Mouse (Mus musculus): ENCODE results near the gene Hcn1. TPM values are rescaled to one million over a fixed set of nuclear protein-coding genes. Genes with fewer than 3 reads are reported as not detected.

The Hcn1 gene
- polyA plus RNA-seq, 1 experiment from 2014 or later, result 0.57 TPM

DNA sequence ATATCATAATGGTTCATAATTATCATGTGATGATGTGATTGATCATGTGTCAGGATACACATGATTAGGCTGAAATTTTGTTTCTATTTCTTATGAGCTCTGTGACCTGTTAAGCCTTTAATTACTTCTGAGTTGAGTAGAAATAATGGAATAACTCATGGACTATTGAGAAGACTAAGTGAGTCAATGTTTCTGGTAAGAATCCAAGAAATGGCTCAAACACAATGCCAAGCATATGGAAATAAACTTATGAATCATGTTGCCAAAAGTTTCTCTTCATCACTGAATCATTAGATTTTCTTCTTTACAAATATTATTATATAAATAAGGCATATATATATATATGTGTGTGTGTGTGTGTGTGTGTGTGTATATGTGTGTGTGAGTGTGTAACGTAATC lies 69.7 kb downstream of the Hcn1 start:
- H3K4me3 ChIP-seq (ENCODE audit: low read depth, low read length), result no peak overlapping the region
- no peak overlapping the region for H3K9ac ChIP-seq (ENCODE audit: low read depth, low read length)
- WGBS, result 100% methylated on average over 1 of the region's 1 CpGs
- no peak for ATAC-seq
- no peaks in the 10 kb centered on the region for H3K36me3 ChIP-seq (ENCODE audit: control insufficient read depth, insufficient read depth, low read length)
- H3K9me3 ChIP-seq (replicated peaks; ENCODE audit: control insufficient read depth, low read length, poor library complexity, severe bottlenecking), result no peaks in the 10 kb centered on the region
- H3K4me2 ChIP-seq (ENCODE audit: low read length), result no peak overlapping the region
- no peaks in the 10 kb centered on the region for H3K27me3 ChIP-seq (ENCODE audit: control insufficient read depth, insufficient read depth, low read depth, low read length)
- H3K4me1 ChIP-seq (ENCODE audit: control insufficient read depth, insufficient read depth, low read length), result no peaks in the 10 kb centered on the region
- H3K27ac ChIP-seq (ENCODE audit: low read length), result no peak overlapping the region

DNA sequence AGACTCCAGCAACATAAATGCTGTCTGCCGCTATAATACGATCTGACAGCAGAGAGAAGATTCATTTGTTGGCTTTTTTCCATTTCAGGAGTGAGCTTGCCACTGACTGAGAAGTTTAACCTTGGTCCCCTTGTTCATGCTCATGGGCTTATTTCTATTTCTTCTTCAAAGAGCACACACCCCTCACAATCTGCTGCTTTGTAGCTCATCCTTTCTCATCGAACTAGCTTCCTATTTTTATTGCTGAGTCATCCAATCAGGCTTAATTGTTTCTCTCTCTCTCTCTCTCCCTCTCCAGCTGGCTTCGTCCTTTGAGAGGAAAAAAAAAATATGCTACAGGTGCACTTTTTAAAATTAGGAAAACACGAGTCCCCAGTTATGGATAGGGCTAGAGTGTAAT lies 74.3 kb downstream of the Hcn1 start:
- 84% methylated on average over 5 of the region's 5 CpGs for WGBS
- H3K9me3 ChIP-seq (replicated peaks; ENCODE audit: control insufficient read depth, low read length, poor library complexity, severe bottlenecking), result no peaks in the 10 kb centered on the region
- no peak for ATAC-seq
- no peak overlapping the region for H3K4me3 ChIP-seq (ENCODE audit: low read depth, low read length)
- H3K4me1 ChIP-seq (ENCODE audit: control insufficient read depth, insufficient read depth, low read length), result no peaks in the 10 kb centered on the region
- H3K27me3 ChIP-seq (ENCODE audit: control insufficient read depth, insufficient read depth, low read depth, low read length), result no peaks in the 10 kb centered on the region
- H3K9ac ChIP-seq (ENCODE audit: low read depth, low read length), result no peak overlapping the region
- H3K27ac ChIP-seq (ENCODE audit: low read length), result no peak overlapping the region
- H3K36me3 ChIP-seq (ENCODE audit: control insufficient read depth, insufficient read depth, low read length), result no peaks in the 10 kb centered on the region
- no peak overlapping the region for H3K4me2 ChIP-seq (ENCODE audit: low read length)

DNA sequence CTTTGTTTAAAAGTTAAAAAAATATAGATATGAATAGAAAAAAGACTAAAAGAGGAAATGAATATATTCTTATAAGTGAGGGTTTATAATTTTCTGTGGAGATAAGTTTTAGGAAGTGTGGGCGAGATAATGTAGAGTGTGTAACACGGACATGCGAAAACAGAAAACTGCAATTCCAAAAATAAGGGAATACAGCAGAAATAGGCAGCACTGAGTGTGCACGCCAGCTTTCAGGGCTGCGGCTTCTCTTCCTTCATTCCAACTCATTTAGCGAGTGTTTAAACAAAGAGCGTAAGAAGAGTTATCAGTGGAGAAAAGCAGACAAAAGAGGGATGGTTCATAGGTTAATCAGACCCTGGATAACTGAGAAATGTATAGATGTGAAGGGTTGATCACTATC lies 85.5 kb downstream of the Hcn1 start:
- 95% methylated on average over 7 of the region's 7 CpGs for WGBS
- Histone ChIP-seq H3K27ac (ENCODE audit: low read length) (no peak overlapping the region), H3K9ac (ENCODE audit: low read depth, low read length) (no peak overlapping the region), H3K27me3 (ENCODE audit: control insufficient read depth, insufficient read depth, low read depth, low read length) (no peaks in the 10 kb centered on the region), H3K36me3 (ENCODE audit: control insufficient read depth, insufficient read depth, low read length) (no peaks in the 10 kb centered on the region), H3K4me2 (ENCODE audit: low read length) (no peak overlapping the region), H3K4me1 (ENCODE audit: control insufficient read depth, insufficient read depth, low read length) (no peaks in the 10 kb centered on the region), H3K9me3 (replicated peaks; ENCODE audit: control insufficient read depth, low read length, poor library complexity, severe bottlenecking) (no peaks in the 10 kb centered on the region), H3K4me3 (ENCODE audit: low read depth, low read length) (no peak overlapping the region)
- ATAC-seq, result no peak

DNA sequence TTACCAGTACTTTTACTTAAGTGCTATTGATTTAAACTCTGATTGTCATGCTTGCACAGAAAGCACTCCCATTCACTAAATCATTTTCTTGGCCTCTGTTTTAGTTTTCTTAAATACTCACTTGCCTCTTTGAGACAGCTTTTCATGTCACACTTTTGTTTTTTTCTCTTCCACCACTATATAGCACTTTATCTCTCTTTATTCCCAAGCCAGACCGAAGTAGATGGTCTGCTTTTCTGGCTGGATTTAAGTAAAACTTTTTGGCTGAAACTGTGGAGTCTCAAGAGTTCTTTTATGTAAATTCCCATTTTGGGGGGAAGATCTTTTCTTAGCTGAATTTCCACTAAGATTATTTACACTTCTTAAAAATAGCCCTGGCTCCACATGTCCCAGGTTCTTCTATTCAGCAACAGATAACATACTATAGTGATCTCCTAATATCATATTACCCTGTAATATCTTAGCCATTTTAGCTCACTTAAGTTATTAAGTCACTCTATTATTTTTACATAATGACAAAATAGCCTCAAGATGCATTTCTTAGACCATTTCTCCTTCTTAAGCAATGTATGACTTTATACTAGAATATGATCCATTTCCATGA lies 92.7 kb downstream of the Hcn1 start:
- ATAC-seq, result no peak
- H3K27me3 ChIP-seq (ENCODE audit: control insufficient read depth, insufficient read depth, low read depth, low read length), result no peaks in the 10 kb centered on the region
- no peaks in the 10 kb centered on the region for H3K4me1 ChIP-seq (ENCODE audit: control insufficient read depth, insufficient read depth, low read length)
- H3K27ac ChIP-seq (ENCODE audit: low read length), result no peak overlapping the region
- H3K9me3 ChIP-seq (replicated peaks; ENCODE audit: control insufficient read depth, low read length, poor library complexity, severe bottlenecking), result no peaks in the 10 kb centered on the region
- H3K9ac ChIP-seq (ENCODE audit: low read depth, low read length), result no peak overlapping the region
- no peak overlapping the region for H3K4me3 ChIP-seq (ENCODE audit: low read depth, low read length)
- no peak overlapping the region for H3K4me2 ChIP-seq (ENCODE audit: low read length)
- 84% methylated on average over 1 of the region's 1 CpGs for WGBS
- H3K36me3 ChIP-seq (ENCODE audit: control insufficient read depth, insufficient read depth, low read length), result no peaks in the 10 kb centered on the region

DNA sequence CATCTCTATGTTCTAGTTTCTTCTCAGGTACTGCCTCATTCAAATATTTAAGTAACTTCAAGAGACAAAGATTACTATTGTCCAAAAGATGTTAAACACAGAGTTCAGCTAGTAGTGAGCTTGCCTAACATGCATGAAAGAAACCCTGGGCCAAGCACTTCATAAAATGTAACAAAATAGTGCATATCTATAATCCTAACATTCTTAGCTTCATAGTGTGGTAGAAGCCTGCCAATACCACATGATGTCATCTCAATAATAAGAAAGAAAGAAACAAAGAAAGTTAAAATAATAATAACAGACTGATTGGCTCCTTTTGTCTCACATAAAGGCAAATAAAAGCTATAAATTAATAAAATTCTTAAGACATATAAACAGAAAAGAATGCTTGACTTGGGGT lies 103.5 kb downstream of the Hcn1 start:
- no peak overlapping the region for H3K27ac ChIP-seq (ENCODE audit: low read length)
- no peak overlapping the region for H3K9ac ChIP-seq (ENCODE audit: low read depth, low read length)
- no peaks in the 10 kb centered on the region for H3K27me3 ChIP-seq (ENCODE audit: control insufficient read depth, insufficient read depth, low read depth, low read length)
- H3K4me1 ChIP-seq (ENCODE audit: control insufficient read depth, insufficient read depth, low read length), result no peaks in the 10 kb centered on the region
- no peak overlapping the region for H3K4me3 ChIP-seq (ENCODE audit: low read depth, low read length)
- 0 out of 2 replicates have a peak, but pooled peaks cover 3% of the 10 kb centered on the region for H3K9me3 ChIP-seq (replicated peaks; ENCODE audit: control insufficient read depth, low read length, poor library complexity, severe bottlenecking)
- H3K4me2 ChIP-seq (ENCODE audit: low read length), result no peak overlapping the region
- no peak for ATAC-seq
- no peaks in the 10 kb centered on the region for H3K36me3 ChIP-seq (ENCODE audit: control insufficient read depth, insufficient read depth, low read length)

DNA sequence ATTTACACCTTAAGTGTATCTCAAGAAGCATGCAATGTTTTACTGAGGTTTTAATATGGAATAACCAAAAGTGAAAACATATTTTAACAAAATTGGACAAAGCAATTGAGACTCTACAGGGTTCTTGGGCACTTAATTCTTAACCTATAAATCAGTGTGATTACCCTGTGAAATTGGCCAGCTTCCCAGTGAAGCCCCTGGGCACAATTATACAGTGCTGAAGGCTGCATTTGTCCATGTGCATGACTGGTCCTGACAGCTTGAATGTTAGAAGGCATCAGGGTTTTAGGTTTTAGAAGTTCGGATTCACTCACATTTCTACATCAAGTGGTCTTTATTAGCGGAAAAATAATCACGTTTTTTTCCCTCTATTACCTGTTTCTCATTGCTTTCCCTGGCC lies 103.9 kb downstream of the Hcn1 start:
- Histone ChIP-seq H3K4me3 (ENCODE audit: low read depth, low read length) (no peak overlapping the region), H3K4me1 (ENCODE audit: control insufficient read depth, insufficient read depth, low read length) (no peaks in the 10 kb centered on the region), H3K27me3 (ENCODE audit: control insufficient read depth, insufficient read depth, low read depth, low read length) (no peaks in the 10 kb centered on the region), H3K4me2 (ENCODE audit: low read length) (no peak overlapping the region), H3K9ac (ENCODE audit: low read depth, low read length) (no peak overlapping the region), H3K36me3 (ENCODE audit: control insufficient read depth, insufficient read depth, low read length) (no peaks in the 10 kb centered on the region), H3K27ac (ENCODE audit: low read length) (no peak overlapping the region), H3K9me3 (replicated peaks; ENCODE audit: control insufficient read depth, low read length, poor library complexity, severe bottlenecking) (0 out of 2 replicates have a peak, but pooled peaks cover 3% of the 10 kb centered on the region)
- WGBS, result 72% methylated on average over 3 of the region's 3 CpGs
- ATAC-seq, result peak; percentile 62; the same call in 1 of the 2 replicates

DNA sequence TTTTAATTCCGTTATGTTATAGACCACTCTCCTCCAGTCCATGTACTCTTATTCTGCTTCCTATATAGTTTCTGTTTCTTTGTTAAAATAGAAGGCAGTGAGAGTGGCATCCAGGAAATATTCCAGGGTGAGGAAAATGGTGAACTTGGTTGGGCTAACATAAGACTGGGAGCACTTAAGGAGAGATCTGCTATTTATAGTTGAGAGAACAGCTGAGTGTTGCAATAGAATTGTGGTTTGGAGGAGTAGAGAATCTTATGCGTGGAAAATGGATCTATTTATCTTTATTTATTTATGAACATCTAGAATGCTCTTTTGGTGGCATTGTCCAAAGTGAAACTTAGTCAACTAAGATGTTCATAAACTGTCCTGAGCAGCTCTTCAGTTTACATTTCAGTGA lies 104.4 kb downstream of the Hcn1 start:
- ATAC-seq, result no peak
- no peak overlapping the region for H3K27ac ChIP-seq (ENCODE audit: low read length)
- H3K27me3 ChIP-seq (ENCODE audit: control insufficient read depth, insufficient read depth, low read depth, low read length), result no peaks in the 10 kb centered on the region
- H3K4me2 ChIP-seq (ENCODE audit: low read length), result no peak overlapping the region
- 86% methylated on average over 2 of the region's 2 CpGs for WGBS
- no peaks in the 10 kb centered on the region for H3K36me3 ChIP-seq (ENCODE audit: control insufficient read depth, insufficient read depth, low read length)
- no peak overlapping the region for H3K4me3 ChIP-seq (ENCODE audit: low read depth, low read length)
- H3K9ac ChIP-seq (ENCODE audit: low read depth, low read length), result no peak overlapping the region
- H3K9me3 ChIP-seq (replicated peaks; ENCODE audit: control insufficient read depth, low read length, poor library complexity, severe bottlenecking), result 0 out of 2 replicates have a peak, but pooled peaks cover 3% of the 10 kb centered on the region
- H3K4me1 ChIP-seq (ENCODE audit: control insufficient read depth, insufficient read depth, low read length), result no peaks in the 10 kb centered on the region

DNA sequence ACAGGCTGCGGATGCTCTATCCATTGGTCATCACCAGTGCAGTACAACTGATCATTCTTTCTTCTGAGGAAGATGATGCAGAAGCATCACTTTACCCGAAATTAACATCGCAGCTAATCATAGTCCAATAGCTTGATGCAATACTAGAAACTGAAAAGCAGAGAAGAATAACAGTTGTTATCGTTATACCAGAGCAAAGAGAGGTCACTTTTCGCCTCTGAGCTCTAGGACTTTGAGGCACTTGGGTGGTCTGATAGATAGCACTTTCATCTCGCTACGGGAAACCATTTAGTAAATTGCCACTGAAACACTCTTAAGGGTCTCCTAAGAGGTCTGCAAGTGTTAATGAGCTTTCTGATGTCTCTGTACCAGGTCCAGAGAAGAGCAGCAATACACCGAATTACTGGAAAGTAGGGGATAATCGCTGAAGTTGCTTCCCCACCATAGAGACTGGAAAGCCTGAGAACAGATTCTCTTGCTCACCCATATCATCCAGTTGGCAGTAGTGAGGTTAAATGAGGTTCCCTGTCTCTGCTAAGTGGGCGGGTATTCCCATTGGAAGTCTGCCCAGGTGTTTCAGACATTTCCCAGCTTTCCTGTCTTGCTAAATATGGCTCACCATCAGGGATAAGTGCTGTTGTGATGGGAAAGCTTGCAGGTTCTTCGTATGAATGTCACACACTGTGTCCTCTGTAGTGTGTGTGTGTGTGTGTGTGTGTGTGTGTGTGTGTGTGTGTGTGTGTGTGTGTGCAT lies 105.0 kb downstream of the Hcn1 start:
- H3K27ac ChIP-seq (ENCODE audit: low read length), result no peak overlapping the region
- no peaks in the 10 kb centered on the region for H3K36me3 ChIP-seq (ENCODE audit: control insufficient read depth, insufficient read depth, low read length)
- H3K4me2 ChIP-seq (ENCODE audit: low read length), result no peak overlapping the region
- H3K9ac ChIP-seq (ENCODE audit: low read depth, low read length), result no peak overlapping the region
- H3K4me1 ChIP-seq (ENCODE audit: control insufficient read depth, insufficient read depth, low read length), result no peaks in the 10 kb centered on the region
- 87% methylated on average over 11 of the region's 11 CpGs for WGBS
- no peak for ATAC-seq
- no peaks in the 10 kb centered on the region for H3K27me3 ChIP-seq (ENCODE audit: control insufficient read depth, insufficient read depth, low read depth, low read length)
- H3K9me3 ChIP-seq (replicated peaks; ENCODE audit: control insufficient read depth, low read length, poor library complexity, severe bottlenecking), result 0 out of 2 replicates have a peak, but pooled peaks cover 3% of the 10 kb centered on the region
- no peak overlapping the region for H3K4me3 ChIP-seq (ENCODE audit: low read depth, low read length)

DNA sequence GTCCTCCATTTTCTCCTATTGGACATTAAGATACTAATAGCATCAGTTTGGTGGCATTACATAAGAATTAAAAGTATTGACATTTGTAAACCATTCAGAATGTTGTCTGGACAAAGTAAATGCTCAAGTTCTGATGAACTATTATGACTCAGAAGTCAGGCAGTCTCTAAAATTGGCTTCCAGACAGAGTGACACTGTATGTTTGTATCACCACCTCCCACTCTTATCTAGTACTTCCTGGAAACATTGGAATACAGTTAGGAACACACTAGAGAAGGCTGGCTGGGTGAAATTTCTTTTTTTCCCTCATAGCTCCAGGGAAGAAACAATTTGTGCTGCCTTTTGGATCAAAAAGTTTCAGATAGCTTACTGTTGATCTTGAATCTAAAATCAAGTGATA lies 108.7 kb downstream of the Hcn1 start:
- no peaks in the 10 kb centered on the region for H3K36me3 ChIP-seq (ENCODE audit: control insufficient read depth, insufficient read depth, low read length)
- no peaks in the 10 kb centered on the region for H3K27me3 ChIP-seq (ENCODE audit: control insufficient read depth, insufficient read depth, low read depth, low read length)
- no peak overlapping the region for H3K4me3 ChIP-seq (ENCODE audit: low read depth, low read length)
- no peak for ATAC-seq
- no peak overlapping the region for H3K9ac ChIP-seq (ENCODE audit: low read depth, low read length)
- no peaks in the 10 kb centered on the region for H3K4me1 ChIP-seq (ENCODE audit: control insufficient read depth, insufficient read depth, low read length)
- H3K9me3 ChIP-seq (replicated peaks; ENCODE audit: control insufficient read depth, low read length, poor library complexity, severe bottlenecking), result no peaks in the 10 kb centered on the region
- H3K27ac ChIP-seq (ENCODE audit: low read length), result no peak overlapping the region
- H3K4me2 ChIP-seq (ENCODE audit: low read length), result no peak overlapping the region
